Mouse (Mus musculus) embryo, embryonic 11 days (tissue): Measurements from ENCODE around the gene E2f8.

Experiments
- DNase-seq: peaks from one replicate; pipeline ENCODE4 v3.0.0-alpha.2; 2015

E2f8 gene

GRCm38 (mm10) chr7:48888751-48889150, 7.4 kb upstream of the E2f8 start:
- no peak for DNase-seq

GRCm38 (mm10) chr7:48887973-48888372, 6.6 kb upstream of the E2f8 start:
- DNase-seq, result no peak

GRCm38 (mm10) chr7:48884266-48884611, 2.8 kb upstream of the E2f8 start:
- no peak for DNase-seq

- DNase-seq, result no peak
These were observed 2.3 kb upstream of the E2f8 start for GRCm38 (mm10) chr7:48883525-48884265.

GRCm38 (mm10) chr7:48881971-48882609, 694 bp upstream of the E2f8 start:
- peak; percentile 36 for DNase-seq

GRCm38 (mm10) chr7:48880591-48881481, 560 bp downstream of the E2f8 start:
- DNase-seq, result peak; percentile 100

- DNase-seq, result no peak
These were observed 1.8 kb downstream of the E2f8 start for GRCm38 (mm10) chr7:48879574-48879973.

- no peak for DNase-seq
These were observed 3.5 kb downstream of the E2f8 start for GRCm38 (mm10) chr7:48877786-48878390.

GRCm38 (mm10) chr7:48876526-48876925, 4.9 kb downstream of the E2f8 start:
- peak; percentile 78 for DNase-seq

- DNase-seq, result no peak
These were observed 6.3 kb downstream of the E2f8 start for GRCm38 (mm10) chr7:48875096-48875495.

- DNase-seq, result no peak
These were observed 10.1 kb downstream of the E2f8 start for GRCm38 (mm10) chr7:48871292-48871691.

GRCm38 (mm10) chr7:48870579-48871180, 10.7 kb downstream of the E2f8 start:
- DNase-seq, result no peak

- no peak for DNase-seq
These were observed 11.3 kb downstream of the E2f8 start for GRCm38 (mm10) chr7:48870144-48870543.

- DNase-seq, result no peak
These were observed 13.8 kb downstream of the E2f8 start for GRCm38 (mm10) chr7:48867576-48867975.

GRCm38 (mm10) chr7:48864671-48865458, 16.5 kb downstream of the E2f8 start:
- DNase-seq, result no peak

GRCm38 (mm10) chr7:48864199-48864598, 17.2 kb downstream of the E2f8 start:
- no peak for DNase-seq

- DNase-seq, result no peak
These were observed 19.6 kb downstream of the E2f8 start for GRCm38 (mm10) chr7:48861796-48862195.

- DNase-seq, result no peak
These were observed 20.4 kb downstream of the E2f8 start for GRCm38 (mm10) chr7:48860948-48861347.

GRCm38 (mm10) chr7:48859362-48859761, 22.0 kb downstream of the E2f8 start:
- DNase-seq, result no peak

GRCm38 (mm10) chr7:48858257-48858656, 23.1 kb downstream of the E2f8 start:
- no peak for DNase-seq

GRCm38 (mm10) chr7:48855461-48855860, 25.9 kb downstream of the E2f8 start:
- no peak for DNase-seq

GRCm38 (mm10) chr7:48853496-48853895, 27.9 kb downstream of the E2f8 start:
- no peak for DNase-seq
